Mouse (Mus musculus): ENCODE measurements around the gene Pts.

DNA sequence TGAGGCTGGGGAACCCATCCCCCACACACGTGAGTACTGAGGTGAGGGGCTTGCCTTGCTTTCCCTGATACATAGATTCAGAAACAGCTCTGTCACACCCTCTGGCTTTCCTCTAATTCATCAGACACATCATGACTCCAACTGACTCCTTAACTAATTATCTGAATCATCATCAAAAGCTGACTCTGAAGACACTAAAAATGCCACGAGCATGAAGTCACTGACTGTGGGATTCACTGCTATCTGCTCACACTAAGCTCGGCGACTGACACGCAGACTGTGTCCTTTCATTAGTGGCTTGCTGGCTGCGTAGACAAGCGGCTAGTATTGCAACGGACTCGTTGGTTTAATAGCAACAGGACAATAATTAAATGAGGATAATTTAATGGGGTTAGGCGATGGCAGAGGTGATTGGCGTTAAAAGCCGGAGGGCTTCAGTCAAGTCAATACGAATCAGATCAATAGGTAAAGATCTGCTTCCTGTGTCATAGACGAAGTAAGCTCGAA, 28.0 kb downstream of the Pts start:
- no peak for TF ChIP-seq POLR2A (IDR thresholded peaks at IDR 0.05; ENCODE audit: extremely low read depth, insufficient read depth, low read length)
- TF ChIP-seq CTCF (IDR thresholded peaks at IDR 0.05; ENCODE audit: extremely low read depth, insufficient read depth, low read length) = no peak
